Mouse (Mus musculus) urinary bladder, postnatal 0 days (tissue): ENCODE data around the gene Gm21904. TPM values are rescaled to one million over a fixed set of nuclear protein-coding genes. Genes with fewer than 3 reads are reported as not detected.

Experiments
- polyA plus RNA-seq: library from polyadenylated mRNA; unstranded; fragments of >200 nt; fragmentation: Nextera tagmentation; extraction: Ambion mirVana; gene quantifications from 2 replicates; pipeline ENCODE4 v1.2.1, GENCODE M21; 2015

Gene Gm21904
- not detected in 2 replicates for polyA plus RNA-seq

DNA sequence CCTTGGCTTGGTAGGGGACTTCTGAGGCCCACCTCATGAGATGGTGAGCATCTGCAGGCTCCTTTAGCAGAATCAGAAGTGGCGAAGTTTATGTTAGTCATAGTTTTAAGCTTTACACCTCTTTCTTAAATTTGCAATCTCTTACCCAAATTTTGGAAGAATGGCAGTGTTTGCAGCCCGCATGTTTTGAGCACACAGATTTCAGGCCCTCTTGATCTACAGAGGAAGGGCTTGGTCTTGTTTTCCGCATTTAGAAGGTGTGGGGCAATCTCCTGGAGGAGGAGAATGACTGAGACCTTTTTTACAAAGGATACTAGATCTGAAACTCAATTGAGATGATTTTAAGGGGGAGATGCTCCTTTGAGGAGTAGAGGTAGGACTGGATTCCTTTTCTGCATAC, at the start of gene Gm21904:
Gm21904 (minus strand) TSS at position 101 of the 400 bp plus-strand sequence.

DNA sequence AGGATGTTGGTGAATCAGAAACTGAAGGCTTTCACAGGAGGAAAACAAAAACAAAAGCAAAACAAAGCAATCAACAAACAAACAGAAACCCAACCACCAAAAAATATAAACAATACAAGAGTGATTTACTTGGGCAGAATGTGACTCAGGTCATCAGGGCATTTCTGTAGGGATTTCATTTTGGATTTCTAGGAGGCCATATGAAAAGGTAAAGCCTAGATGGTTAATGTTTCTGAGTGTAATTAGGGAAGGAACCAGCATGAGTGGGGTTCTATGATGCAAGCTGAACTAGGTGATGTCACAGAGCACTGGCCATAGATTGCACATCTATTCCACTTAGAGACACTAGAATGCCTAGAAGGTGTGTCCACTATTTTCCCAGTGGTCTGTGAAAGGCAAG, 28.4 kb upstream of the Gm21904 start, which contains the start of the genes Gm20772 and Gm20831:
Gm20772 (plus strand) TSS at position 301 of the 400 bp plus-strand sequence.
Gm20831 (plus strand) TSS at position 301 of the 400 bp plus-strand sequence.

Other genes starting within 250 kb of the Gm21904 start
- not detected in 2 replicates for gene Gm20772, start 28.5 kb upstream of the Gm21904 start, polyA plus RNA-seq
- not detected in 2 replicates for gene Gm20831, start 28.5 kb upstream of the Gm21904 start, polyA plus RNA-seq
- not detected in 2 replicates for gene Srsy, start 91.1 kb upstream of the Gm21904 start, polyA plus RNA-seq
- gene Gm21764, start 215.5 kb upstream of the Gm21904 start, polyA plus RNA-seq = not detected in 2 replicates
- gene Ssty1, start 242.8 kb upstream of the Gm21904 start, polyA plus RNA-seq = not detected in 2 replicates